Mouse (Mus musculus) ovary, adult 2 months (tissue): ENCODE measurements around the gene Gm28363. TPM values are rescaled to one million over a fixed set of nuclear protein-coding genes. Genes with fewer than 3 reads are reported as not detected.

ENCODE experiments used
- polyA plus RNA-seq: library from polyadenylated mRNA; depleted of rRNA; stranded (reverse); fragments of >200 nt; gene quantifications from 2 replicates; pipeline ENCODE4 v1.2.3, GENCODE M21; 2012; rRNA removed

The Gm28363 gene
- not detected in 2 replicates for polyA plus RNA-seq

DNA sequence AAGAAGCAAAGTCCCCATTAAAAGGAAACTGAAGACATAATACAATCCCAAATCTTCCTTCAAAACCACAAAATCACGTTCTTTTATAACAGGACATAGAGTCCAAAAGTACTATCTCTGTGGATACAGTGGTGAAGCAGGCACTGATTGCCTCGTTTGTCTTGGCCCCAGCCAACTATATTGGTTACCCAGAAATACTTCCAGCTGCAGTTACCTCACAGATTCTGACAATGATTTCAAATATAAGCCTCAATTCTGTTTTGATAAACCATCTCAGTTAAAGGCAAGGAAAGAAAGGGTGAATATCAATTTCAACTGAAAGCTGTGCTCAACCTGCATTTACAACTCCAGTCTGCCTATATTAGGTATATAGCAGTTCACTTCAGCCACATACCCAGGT, at the start of gene Gm28363:
Gm28363 (plus strand) TSS at position 301 of the 400 bp plus-strand sequence.

Other genes with a start within 250 kb of the Gm28363 start
- not detected in 2 replicates for gene B020011L13Rik, start 84.0 kb downstream of the Gm28363 start, polyA plus RNA-seq
- gene Gm28360, start 132.9 kb downstream of the Gm28363 start, polyA plus RNA-seq: not detected in 2 replicates
- not detected in 2 replicates for gene Gm28168, start 230.9 kb downstream of the Gm28363 start, polyA plus RNA-seq